Mouse (Mus musculus): ENCODE results near the gene Dusp7. TPM values are rescaled to one million over a fixed set of nuclear protein-coding genes. Genes with fewer than 3 reads are reported as not detected.

Dusp7 gene
- polyA plus RNA-seq, 1 experiment from 2014 or later = 16.1 TPM

DNA sequence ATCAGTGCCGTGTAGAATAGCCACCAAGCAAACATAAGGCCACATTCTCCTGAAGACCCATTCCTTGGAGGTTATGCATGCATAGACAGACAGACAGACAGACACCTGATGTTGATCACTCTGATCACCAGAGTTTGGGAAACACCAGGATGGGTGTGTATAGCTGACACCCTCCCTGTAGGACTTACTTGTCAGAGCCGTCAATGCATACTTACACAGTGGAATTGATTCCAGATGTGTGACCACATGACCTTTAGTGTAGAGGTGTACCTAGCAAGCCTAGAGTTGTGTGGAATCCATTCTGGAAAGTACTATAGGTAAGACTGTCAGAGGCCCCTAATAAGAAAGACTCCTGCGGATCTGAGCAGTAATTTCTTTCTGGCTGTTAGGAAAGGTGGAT lies 11.3 kb upstream of the Dusp7 start:
- Histone ChIP-seq H3K36me3 (no peaks in the 10 kb centered on the region), H3K9me3 (no peaks in the 10 kb centered on the region), H3K4me1 (replicated peaks) (peaks cover 56% of the 10 kb centered on the region), H3K27me3 (ENCODE audit: insufficient read depth, poor library complexity, severe bottlenecking) (no peaks in the 10 kb centered on the region), H3K27ac (peak overlapping the region; percentile 79), H3K4me3 (no peak overlapping the region)
- WGBS = 70% methylated on average over 3 of the region's 3 CpGs
- no peak for DNase-seq (ENCODE audit: low spot score)

DNA sequence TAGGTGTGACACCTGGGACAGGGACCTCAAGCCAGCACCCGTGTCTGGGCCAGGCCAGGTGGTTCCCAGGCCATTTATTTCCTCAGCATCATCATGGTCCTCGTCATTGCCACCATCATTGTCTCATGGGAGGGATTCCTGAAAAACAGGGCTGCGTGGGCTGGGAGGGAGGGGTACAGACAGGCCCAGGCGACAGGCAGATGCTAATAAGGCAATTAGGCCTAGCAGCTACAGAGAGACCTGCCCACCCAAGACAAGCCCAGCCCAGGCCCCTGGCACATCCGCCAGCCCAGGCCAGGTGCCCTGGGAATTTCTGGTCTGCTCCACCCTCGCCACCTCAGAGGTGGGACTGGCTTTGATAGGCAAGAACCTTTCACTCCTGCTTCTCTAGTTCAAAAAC lies 9.1 kb upstream of the Dusp7 start:
- Histone ChIP-seq H3K4me3 (no peak overlapping the region), H3K27me3 (ENCODE audit: insufficient read depth, poor library complexity, severe bottlenecking) (no peaks in the 10 kb centered on the region), H3K9me3 (no peaks in the 10 kb centered on the region), H3K27ac (peak overlapping the region; percentile 46; the same call in 1 of the 2 replicates), H3K4me1 (replicated peaks) (peaks cover 37% of the 10 kb centered on the region), H3K36me3 (no peaks in the 10 kb centered on the region)
- no peak for DNase-seq (ENCODE audit: low spot score)
- 70% methylated on average over 6 of the region's 6 CpGs for WGBS

GRCm38 (mm10) chr9:106361140-106361539 lies 7.3 kb upstream of the Dusp7 start:
- Histone ChIP-seq H3K27me3 (ENCODE audit: insufficient read depth, poor library complexity, severe bottlenecking) (peaks cover 8% of the 10 kb centered on the region), H3K36me3 (no peaks in the 10 kb centered on the region), H3K27ac (no peak overlapping the region), H3K9me3 (no peaks in the 10 kb centered on the region), H3K4me3 (no peak overlapping the region), H3K4me1 (replicated peaks) (peaks cover 28% of the 10 kb centered on the region)
- DNase-seq (ENCODE audit: low spot score) = no peak
- 89% methylated on average over 6 of the region's 6 CpGs for WGBS

- Histone ChIP-seq H3K36me3 (no peaks in the 10 kb centered on the region), H3K4me3 (no peak overlapping the region), H3K9me3 (no peaks in the 10 kb centered on the region), H3K4me1 (replicated peaks) (peaks cover 51% of the 10 kb centered on the region), H3K27ac (no peak overlapping the region), H3K27me3 (ENCODE audit: insufficient read depth, poor library complexity, severe bottlenecking) (peaks cover 17% of the 10 kb centered on the region)
- no peak for DNase-seq (ENCODE audit: low spot score)
- 79% methylated on average over 7 of the region's 7 CpGs for WGBS
Measured at GRCm38 (mm10) chr9:106365333-106365732, 3.1 kb upstream of the Dusp7 start.

DNA sequence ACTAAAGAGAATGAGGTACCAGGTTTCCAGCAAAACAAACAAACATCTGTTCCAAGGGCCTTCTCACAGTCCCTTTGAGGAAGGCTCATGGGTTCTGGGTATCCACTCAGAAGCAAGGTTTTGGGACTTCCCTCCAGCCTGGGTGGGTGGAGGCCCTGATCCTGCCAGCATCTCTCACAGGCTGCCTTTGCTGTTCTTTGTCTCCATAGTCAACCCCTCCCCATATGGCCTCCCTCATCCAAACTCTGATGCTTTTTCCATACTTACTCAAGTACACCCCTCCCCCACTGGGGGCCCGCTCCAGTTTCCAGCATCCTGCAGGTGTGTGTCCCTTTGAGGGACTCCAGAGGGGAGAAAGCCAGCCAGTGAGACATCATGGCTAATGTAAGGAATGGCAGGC lies 2.2 kb upstream of the Dusp7 start:
- Histone ChIP-seq H3K4me1 (replicated peaks) (peaks cover 60% of the 10 kb centered on the region), H3K36me3 (peaks cover 8% of the 10 kb centered on the region), H3K27ac (peak overlapping the region; percentile 29; the same call in 1 of the 2 replicates), H3K27me3 (ENCODE audit: insufficient read depth, poor library complexity, severe bottlenecking) (peaks cover 17% of the 10 kb centered on the region), H3K9me3 (no peaks in the 10 kb centered on the region), H3K4me3 (0 out of 2 replicates have a peak overlapping the region, but pooled peaks have one; percentile 90)
- no peak for DNase-seq (ENCODE audit: low spot score)
- 30% methylated on average over 1 of the region's 1 CpGs for WGBS

GRCm38 (mm10) chr9:106367001-106367400 lies 1.4 kb upstream of the Dusp7 start:
- no peak for DNase-seq (ENCODE audit: low spot score)
- H3K36me3 ChIP-seq = peaks cover 16% of the 10 kb centered on the region
- peak overlapping the region; percentile 97 for H3K27ac ChIP-seq
- H3K4me3 ChIP-seq = peak overlapping the region; percentile 90
- peaks cover 68% of the 10 kb centered on the region for H3K4me1 ChIP-seq (replicated peaks)
- WGBS = 22% methylated on average over 5 of the region's 5 CpGs
- H3K9me3 ChIP-seq = no peaks in the 10 kb centered on the region
- H3K27me3 ChIP-seq (ENCODE audit: insufficient read depth, poor library complexity, severe bottlenecking) = peaks cover 17% of the 10 kb centered on the region

DNA sequence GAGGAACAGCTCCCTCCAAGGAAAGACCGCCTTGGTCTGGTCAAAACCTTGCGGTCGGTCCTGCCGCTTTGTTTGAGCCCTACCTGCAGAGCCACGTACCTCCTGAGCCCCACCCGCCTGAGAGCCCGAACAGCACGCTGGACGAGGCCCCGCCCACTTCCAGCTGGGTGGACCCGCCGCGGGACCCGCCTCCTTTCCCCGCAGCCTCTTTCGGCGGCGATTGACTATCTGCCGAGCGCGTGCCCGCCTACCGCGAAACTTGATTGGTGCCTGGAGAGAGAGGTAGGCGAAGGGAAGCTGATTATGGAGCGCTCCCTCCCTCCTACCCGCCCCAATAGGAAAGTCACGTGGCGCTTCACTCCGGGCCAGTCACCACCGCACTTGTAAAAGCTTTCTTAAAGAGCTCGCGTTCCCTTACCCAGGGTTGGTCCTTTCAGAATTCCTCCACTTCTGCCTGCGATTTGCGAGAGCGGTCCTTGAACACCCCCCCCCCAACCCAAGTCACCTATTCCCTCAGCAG lies 780 bp upstream of the Dusp7 start:
- Histone ChIP-seq H3K27me3 (ENCODE audit: insufficient read depth, poor library complexity, severe bottlenecking) (peaks cover 17% of the 10 kb centered on the region), H3K27ac (peak overlapping the region; percentile 97), H3K4me3 (peak overlapping the region; percentile 90), H3K36me3 (peaks cover 22% of the 10 kb centered on the region), H3K9me3 (no peaks in the 10 kb centered on the region), H3K4me1 (replicated peaks) (peaks cover 75% of the 10 kb centered on the region)
- WGBS = under 1% methylated on average over 36 of the region's 36 CpGs
- DNase-seq (ENCODE audit: low spot score) = peak; percentile 99

GRCm38 (mm10) chr9:106368831-106369501 lies 534 bp downstream of the Dusp7 start:
- no peaks in the 10 kb centered on the region for H3K9me3 ChIP-seq
- H3K4me1 ChIP-seq (replicated peaks) = peaks cover 79% of the 10 kb centered on the region
- H3K4me3 ChIP-seq = peak overlapping the region; percentile 90
- H3K36me3 ChIP-seq = peaks cover 35% of the 10 kb centered on the region
- H3K27ac ChIP-seq = peak overlapping the region; percentile 97
- under 1% methylated on average over 72 of the region's 72 CpGs for WGBS
- peak; percentile 74 for DNase-seq (ENCODE audit: low spot score)
- peaks cover 17% of the 10 kb centered on the region for H3K27me3 ChIP-seq (ENCODE audit: insufficient read depth, poor library complexity, severe bottlenecking)

GRCm38 (mm10) chr9:106369801-106370485 lies 1.5 kb downstream of the Dusp7 start:
- WGBS = 6% methylated on average over 11 of the region's 11 CpGs
- H3K9me3 ChIP-seq = no peaks in the 10 kb centered on the region
- peaks cover 17% of the 10 kb centered on the region for H3K27me3 ChIP-seq (ENCODE audit: insufficient read depth, poor library complexity, severe bottlenecking)
- H3K27ac ChIP-seq = peak overlapping the region; percentile 97
- H3K4me1 ChIP-seq (replicated peaks) = peaks cover 77% of the 10 kb centered on the region
- DNase-seq (ENCODE audit: low spot score) = peak; percentile 50
- peaks cover 45% of the 10 kb centered on the region for H3K36me3 ChIP-seq
- peak overlapping the region; percentile 90 for H3K4me3 ChIP-seq

- 86% methylated on average over 30 of the region's 30 CpGs for WGBS
- peak overlapping the region; percentile 70; the same call in 1 of the 2 replicates for H3K27ac ChIP-seq
- DNase-seq (ENCODE audit: low spot score) = no peak
- H3K36me3 ChIP-seq = peaks cover 53% of the 10 kb centered on the region
- H3K4me3 ChIP-seq = peak overlapping the region; percentile 90
- no peaks in the 10 kb centered on the region for H3K9me3 ChIP-seq
- peaks cover 13% of the 10 kb centered on the region for H3K27me3 ChIP-seq (ENCODE audit: insufficient read depth, poor library complexity, severe bottlenecking)
- H3K4me1 ChIP-seq (replicated peaks) = peaks cover 72% of the 10 kb centered on the region
Measured at GRCm38 (mm10) chr9:106370620-106371383, 2.4 kb downstream of the Dusp7 start.

GRCm38 (mm10) chr9:106371384-106371671 lies 2.9 kb downstream of the Dusp7 start:
- WGBS = 70% methylated on average over 6 of the region's 6 CpGs
- Histone ChIP-seq H3K27me3 (ENCODE audit: insufficient read depth, poor library complexity, severe bottlenecking) (peaks cover 8% of the 10 kb centered on the region), H3K36me3 (peaks cover 54% of the 10 kb centered on the region), H3K27ac (peak overlapping the region; percentile 70), H3K4me3 (peak overlapping the region; percentile 90), H3K9me3 (no peaks in the 10 kb centered on the region), H3K4me1 (replicated peaks) (peaks cover 68% of the 10 kb centered on the region)
- no peak for DNase-seq (ENCODE audit: low spot score)

GRCm38 (mm10) chr9:106371776-106372175 lies 3.3 kb downstream of the Dusp7 start:
- H3K4me3 ChIP-seq = peak overlapping the region; percentile 90
- H3K36me3 ChIP-seq = peaks cover 57% of the 10 kb centered on the region
- DNase-seq (ENCODE audit: low spot score) = peak; percentile 45
- 31% methylated on average over 6 of the region's 6 CpGs for WGBS
- peak overlapping the region; percentile 70 for H3K27ac ChIP-seq
- H3K27me3 ChIP-seq (ENCODE audit: insufficient read depth, poor library complexity, severe bottlenecking) = peaks cover 3% of the 10 kb centered on the region
- H3K9me3 ChIP-seq = no peaks in the 10 kb centered on the region
- H3K4me1 ChIP-seq (replicated peaks) = peaks cover 63% of the 10 kb centered on the region
